14 mouse cellular contexts compared by ENCODE assay signal in genomic region chr5:111356811-111357617, GRCm38 (mm10). TPM values are rescaled to one million over a fixed set of nuclear protein-coding genes. Genes with fewer than 3 reads are reported as not detected.
A peak's percentile ranks its signal among the peaks of the same experiment; 100 is the strongest.
DNase-seq lines count a peak whose midpoint lies in the region; ATAC-seq lines count a peak whose summit lies in the region.
"Had no signal": no experiment of that assay in that cellular context is flagged by ENCODE, and none has a peak within 500 bp of the region (broad histone marks: within the 10 kb centered on the region; RNA-seq: fewer than 3 reads in every experiment).

No protein-coding gene starts in this region.

- H3K27ac ChIP-seq in liver, embryonic 13.5 days = no peak overlapping the region
- H3K27ac ChIP-seq in hindbrain, embryonic 12.5 days = no peak overlapping the region
- H3K27ac ChIP-seq in midbrain, embryonic 10.5 days (replicated peaks) = no peak overlapping the region
- H3K27ac ChIP-seq: embryonic facial prominence, embryonic 12.5 days had no signal

- H3K36me3 ChIP-seq in liver, embryonic 13.5 days = peaks cover 65% of the 10 kb centered on the region
- H3K36me3 ChIP-seq in hindbrain, embryonic 12.5 days = peaks cover 56% of the 10 kb centered on the region
- peaks cover 77% of the 10 kb centered on the region for H3K36me3 ChIP-seq in midbrain, embryonic 10.5 days

- WGBS in liver, embryonic 13.5 days (ENCODE audit: insufficient replicate concordance) = 73% methylated on average over 12 of the region's 12 CpGs
- 97% methylated on average over 12 of the region's 12 CpGs for WGBS in hindbrain, embryonic 12.5 days
- WGBS in midbrain, embryonic 10.5 days = 94% methylated on average over 12 of the region's 12 CpGs

- no peak overlapping the region for H3K4me2 ChIP-seq in liver, embryonic 13.5 days
- H3K4me2 ChIP-seq in hindbrain, embryonic 12.5 days (replicated peaks) = no peak overlapping the region
- H3K4me2 ChIP-seq: embryonic facial prominence, embryonic 12.5 days had no signal

- peak; percentile 45 for DNase-seq in CD4-positive helper T cell, adult 2 months (ENCODE audit: low read depth, low spot score)
- no peak for DNase-seq in liver, embryonic 13.5 days
- peak; percentile 19 to 48 for DNase-seq in lung, postnatal 4 days
- DNase-seq in thymus, postnatal 10 days (ENCODE audit: low spot score in 2 of 2) = peak; percentile 16 to 26
- DNase-seq in testis, postnatal 10 days (ENCODE audit: low spot score) = no peak
- no peak for DNase-seq in midbrain, embryonic 10.5 days (ENCODE audit: low spot score)
- DNase-seq: adrenal gland, adult 2 months; B cell, adult 2 months; heart, adult 18-20 months; kidney, adult 18-20 months; kidney, postnatal 10 days had no signal

- no peak overlapping the region for H3K9ac ChIP-seq in liver, embryonic 13.5 days
- no peak overlapping the region for H3K9ac ChIP-seq in hindbrain, embryonic 12.5 days
- H3K9ac ChIP-seq: embryonic facial prominence, embryonic 12.5 days had no signal

- no peaks in the 10 kb centered on the region for H3K9me3 ChIP-seq in liver, embryonic 13.5 days (replicated peaks)
- no peaks in the 10 kb centered on the region for H3K9me3 ChIP-seq in hindbrain, embryonic 12.5 days (replicated peaks)
- no peaks in the 10 kb centered on the region for H3K9me3 ChIP-seq in midbrain, embryonic 10.5 days (replicated peaks)
- H3K9me3 ChIP-seq: embryonic facial prominence, embryonic 12.5 days had no signal

- ATAC-seq in liver, embryonic 13.5 days (ENCODE audit: low read depth) = peak; percentile 54
- no peak for ATAC-seq in hindbrain, embryonic 12.5 days (ENCODE audit: low FRiP score)
- ATAC-seq: midbrain, embryonic 16.5 days had no signal

- peaks cover 9% of the 10 kb centered on the region for H3K4me1 ChIP-seq in liver, embryonic 13.5 days (replicated peaks)
- no peaks in the 10 kb centered on the region for H3K4me1 ChIP-seq in hindbrain, embryonic 12.5 days
- H3K4me1 ChIP-seq in midbrain, embryonic 10.5 days = no peaks in the 10 kb centered on the region

- no peak overlapping the region for H3K4me3 ChIP-seq in liver, embryonic 13.5 days (replicated peaks)
- H3K4me3 ChIP-seq in hindbrain, embryonic 12.5 days = no peak overlapping the region
- no peak overlapping the region for H3K4me3 ChIP-seq in midbrain, embryonic 10.5 days
- H3K4me3 ChIP-seq: embryonic facial prominence, embryonic 12.5 days had no signal

- H3K27me3 ChIP-seq in liver, embryonic 13.5 days = no peaks in the 10 kb centered on the region
- no peaks in the 10 kb centered on the region for H3K27me3 ChIP-seq in hindbrain, embryonic 12.5 days
- no peaks in the 10 kb centered on the region for H3K27me3 ChIP-seq in midbrain, embryonic 10.5 days (ENCODE audit: low read depth, poor library complexity, severe bottlenecking)
- H3K27me3 ChIP-seq: embryonic facial prominence, embryonic 12.5 days had no signal

RNA-seq across cellular contexts. Expression of gene Pitpnb, which starts 26.5 kb away (rescaled TPM):
- 41.1 and 51.0 TPM in 2 replicates for polyA plus RNA-seq in liver, embryonic 13.5 days (2015; fragmentation: Nextera tagmentation; extraction: Ambion mirVana)
- 100 and 111 TPM in 2 replicates for polyA plus RNA-seq in hindbrain, embryonic 12.5 days (2016; fragmentation: Nextera tagmentation; extraction: Ambion mirVana)
- polyA plus RNA-seq in midbrain, embryonic 10.5 days (2016; fragmentation: Nextera tagmentation; extraction: Ambion mirVana) = 121 and 129 TPM in 2 replicates

Comparison
In these comparisons a context has a peak if more than half of its experiments do, and no peak if none do; other contexts are left out.
1. DNase-seq: peak in CD4-positive helper T cell, adult 2 months (single experiment), lung, postnatal 4 days (2 of 2) and thymus, postnatal 10 days (2 of 2); none in liver, embryonic 13.5 days (single experiment), testis, postnatal 10 days (single experiment) and midbrain, embryonic 10.5 days (single experiment).